Mouse (Mus musculus) heart, adult 2 months (tissue): ENCODE results near the gene Zfp366.

Source experiments
- CTCF ChIP-seq: fragments of 200-600 bp; IDR thresholded peaks from 2 replicates; pipeline ENCODE4 v1.8.1; 2022; ENCODE audit warnings: antibody characterized with exemption, mild to moderate bottlenecking, moderate library complexity
- EP300 ChIP-seq: fragments of 200-500 bp; IDR thresholded peaks from 2 replicates; pipeline ENCODE4 v1.6.1; 2011; ENCODE audit warnings: low read depth, low read length, control low read depth; ENCODE audit not compliant: insufficient read depth
- POLR2A ChIP-seq: fragments of 200-500 bp; IDR thresholded peaks from 2 replicates; pipeline ENCODE4 v1.6.1; 2011; ENCODE audit warnings: mild to moderate bottlenecking, low read depth, low read length, control low read depth; ENCODE audit not compliant: insufficient read depth

DNA sequence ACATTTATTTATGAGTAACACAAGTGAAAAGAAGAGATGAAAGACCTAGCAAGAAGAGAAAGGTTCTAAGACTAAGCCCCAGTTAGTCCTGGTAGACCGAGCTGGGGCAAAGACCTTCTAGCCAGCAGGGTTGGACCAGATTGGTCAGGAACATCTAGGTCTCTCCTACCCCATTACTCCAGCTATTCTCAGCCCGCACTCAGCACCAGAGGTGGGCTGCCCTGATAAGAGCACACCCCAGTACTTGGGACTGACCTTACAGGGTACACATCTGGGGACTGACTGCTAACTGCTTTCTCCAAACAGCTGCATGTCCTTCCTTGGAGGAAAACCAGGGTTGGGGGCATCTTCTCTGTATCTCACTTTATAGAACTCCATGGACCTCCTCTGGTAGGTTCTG lies 66.2 kb downstream of the Zfp366 start:
- TF ChIP-seq CTCF (no peak), POLR2A (no peak), EP300 (no peak)
